Mouse (Mus musculus) B cell, adult 2 months (primary cell): ENCODE data around the gene Rbfox1.

Experiments
- DNase-seq, 2 experiments: peaks; one replicate each; pipeline ENCODE4 v3.0.0; 2022

Rbfox1 gene

DNA sequence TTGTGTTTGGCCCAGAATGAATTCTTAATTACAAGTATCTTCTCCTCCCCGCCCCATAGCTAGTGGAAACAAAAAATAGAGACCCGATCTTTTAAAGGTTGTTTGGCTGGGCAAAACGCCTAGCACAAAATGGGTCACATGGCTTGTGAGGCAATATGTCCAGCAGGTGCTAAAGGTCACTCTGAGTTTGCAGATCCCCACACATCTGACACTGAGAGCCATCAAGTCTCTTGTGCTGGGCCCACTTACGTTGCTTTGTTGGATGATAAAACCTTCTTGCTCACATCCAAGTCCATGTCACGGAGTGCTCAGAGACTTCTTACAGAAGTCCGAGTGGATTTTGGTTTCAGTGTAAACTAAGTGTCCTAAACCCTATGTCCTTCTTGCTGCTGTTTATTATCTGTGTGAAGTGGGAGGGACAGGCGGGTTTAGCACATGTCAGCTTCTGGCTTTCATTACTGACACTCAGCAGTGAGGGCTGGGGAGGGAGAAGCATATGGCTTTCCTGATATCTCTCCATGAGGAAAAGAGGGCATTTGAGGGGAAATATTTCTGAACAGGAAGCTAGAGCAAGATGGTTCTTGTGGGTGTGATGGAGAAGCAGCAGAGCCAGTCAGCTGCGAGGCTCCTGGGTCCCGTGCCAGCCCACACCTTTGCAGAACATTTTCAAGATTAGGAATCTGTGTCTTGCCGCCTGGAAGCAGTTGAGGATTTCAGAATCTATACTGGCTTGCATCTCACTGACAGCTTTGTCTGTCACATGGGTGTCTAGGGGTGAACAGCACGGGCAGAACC is 1214.5 kb downstream of the Rbfox1 start:
- no peak for DNase-seq

DNA sequence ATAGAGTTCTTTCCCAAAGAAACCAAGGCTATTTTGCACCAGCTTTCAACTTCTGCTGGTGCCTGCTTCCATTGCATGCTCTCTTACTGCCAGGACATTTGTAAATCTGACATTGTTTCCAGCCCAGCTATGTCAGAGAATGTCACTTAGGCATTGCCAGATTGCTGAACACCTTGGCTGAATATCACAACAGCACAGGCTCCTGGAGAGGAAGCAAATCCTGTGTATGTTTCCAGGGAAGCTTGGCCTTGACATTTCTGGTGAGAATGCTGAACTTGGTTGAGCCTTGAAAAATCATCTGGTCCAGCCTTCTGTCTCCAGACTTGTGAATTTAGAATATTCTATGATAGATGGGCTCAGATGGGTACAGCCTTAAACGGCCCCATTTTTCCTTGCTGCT is 1217.3 kb downstream of the Rbfox1 start:
- DNase-seq, result no peak

DNA sequence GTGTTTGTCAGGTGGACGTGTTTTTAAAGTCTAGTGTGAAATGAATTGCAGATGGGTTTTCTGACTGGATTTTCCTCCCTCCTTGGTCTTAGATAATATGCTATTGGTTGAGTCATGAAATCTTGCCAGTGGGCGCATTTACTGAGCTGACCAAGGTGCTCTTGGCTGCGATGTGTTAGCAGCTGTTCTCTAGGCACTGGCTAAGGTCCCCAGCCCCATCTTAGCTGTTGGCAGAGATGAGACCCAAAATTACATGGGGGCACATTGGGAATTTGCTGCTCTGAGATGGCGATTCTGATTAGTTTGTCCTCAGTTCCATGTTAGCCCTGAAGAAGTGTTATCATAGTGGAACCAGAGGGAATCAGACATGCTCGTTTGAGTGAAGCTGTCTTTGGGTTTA is 1218.1 kb downstream of the Rbfox1 start:
- DNase-seq, result no peak

DNA sequence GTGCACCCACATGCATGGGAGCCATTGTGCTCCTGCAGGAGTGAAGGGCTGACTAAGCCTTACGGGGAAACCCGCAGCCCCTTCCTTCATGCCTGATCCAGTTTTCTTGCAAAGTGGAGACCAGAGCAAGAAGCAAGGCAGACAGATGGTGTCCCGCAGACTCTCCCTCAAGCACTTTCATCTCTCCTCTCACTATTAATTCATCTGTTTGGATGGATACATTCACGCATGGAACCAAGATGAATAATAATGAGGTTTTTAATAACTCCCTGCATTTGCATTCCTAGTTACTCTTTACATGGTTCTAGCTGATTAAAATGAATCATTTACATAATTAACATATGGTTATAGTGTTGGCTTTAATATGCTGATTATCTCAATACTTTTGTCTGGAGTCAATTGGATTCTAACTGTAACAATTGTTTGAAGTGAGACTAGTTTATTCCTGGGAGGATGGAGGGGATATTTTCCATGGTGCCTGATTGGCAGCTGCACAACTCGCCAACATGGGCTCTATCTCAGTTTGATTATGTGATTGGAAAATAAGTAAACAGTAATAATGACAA is 1221.4 kb downstream of the Rbfox1 start:
- DNase-seq, result no peak

DNA sequence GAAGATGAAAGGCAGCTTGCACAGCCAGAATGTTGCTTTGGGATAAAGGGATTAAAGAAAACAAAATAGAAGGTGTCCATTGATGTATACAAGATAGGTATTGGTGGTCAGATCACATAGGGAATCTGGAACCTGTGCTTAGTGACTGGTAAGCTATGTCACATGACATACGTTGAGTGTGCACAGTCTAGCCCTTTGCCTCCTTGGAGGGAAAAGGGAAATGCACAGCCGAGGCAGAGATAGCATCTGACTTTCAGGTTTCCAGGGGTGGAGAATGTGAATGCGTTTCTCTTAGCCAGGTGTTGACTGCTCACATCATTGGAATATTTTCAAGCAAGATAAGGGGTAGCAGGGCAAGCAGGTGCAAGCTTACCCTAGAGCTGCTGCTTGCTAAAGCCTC is 1230.8 kb downstream of the Rbfox1 start:
- no peak for DNase-seq

DNA sequence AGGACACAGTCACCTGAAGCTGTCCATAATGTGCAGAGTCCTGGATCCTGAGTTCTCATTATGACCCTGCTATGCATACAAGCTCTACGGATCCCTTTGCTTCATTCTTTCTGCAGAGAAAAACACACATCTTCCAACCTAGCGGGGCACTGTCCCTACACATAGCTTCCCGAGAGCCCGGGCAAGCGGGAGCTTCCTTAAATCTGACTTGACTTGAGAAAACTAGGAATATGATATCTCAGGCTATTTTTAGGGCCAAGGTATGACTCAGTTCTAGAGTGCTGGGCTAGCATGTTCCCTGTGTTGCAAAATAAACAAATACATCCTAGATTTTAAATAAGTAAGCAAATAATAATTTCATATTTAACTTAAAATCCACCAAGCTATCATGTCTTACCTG is 1244.4 kb downstream of the Rbfox1 start:
- no peak for DNase-seq

DNA sequence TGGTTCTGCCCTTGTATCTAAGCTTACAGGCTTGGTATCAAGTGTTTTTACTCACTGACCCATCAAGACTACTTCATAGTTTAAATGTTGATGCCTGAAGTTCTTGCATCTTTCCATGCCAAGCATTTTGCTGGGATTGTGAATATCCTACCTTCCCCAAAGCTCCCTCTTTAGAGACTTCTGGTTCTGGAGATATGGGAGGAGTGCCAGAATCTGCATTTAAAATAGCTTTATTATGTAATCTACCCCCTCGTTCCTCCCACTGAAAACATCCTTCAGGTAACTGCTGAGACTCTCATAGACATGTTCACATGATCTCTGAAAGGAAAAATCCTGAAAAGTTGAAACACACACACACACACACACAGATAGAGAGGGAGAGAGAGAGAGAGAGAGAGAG is 1247.3 kb downstream of the Rbfox1 start:
- no peak for DNase-seq

DNA sequence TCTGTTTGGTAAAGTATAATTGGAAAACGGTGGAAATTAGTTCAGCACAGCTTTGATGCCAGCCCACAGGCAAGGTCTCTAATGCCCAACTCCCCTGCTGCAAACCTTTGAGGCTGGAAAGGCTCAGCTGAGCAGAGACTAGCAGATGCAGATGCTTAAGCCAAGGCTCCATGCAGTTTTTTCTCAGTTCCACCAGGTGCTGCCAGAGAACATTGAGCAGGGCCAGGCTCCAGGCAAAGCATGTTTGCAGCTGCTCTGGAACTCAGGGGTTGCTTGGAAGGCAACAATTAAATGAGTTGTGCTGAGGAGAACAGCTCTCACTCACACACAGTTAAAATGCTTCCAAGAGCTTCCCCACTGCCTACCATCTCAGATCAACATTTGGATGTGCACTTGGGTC is 1251.8 kb downstream of the Rbfox1 start:
- DNase-seq, result no peak

DNA sequence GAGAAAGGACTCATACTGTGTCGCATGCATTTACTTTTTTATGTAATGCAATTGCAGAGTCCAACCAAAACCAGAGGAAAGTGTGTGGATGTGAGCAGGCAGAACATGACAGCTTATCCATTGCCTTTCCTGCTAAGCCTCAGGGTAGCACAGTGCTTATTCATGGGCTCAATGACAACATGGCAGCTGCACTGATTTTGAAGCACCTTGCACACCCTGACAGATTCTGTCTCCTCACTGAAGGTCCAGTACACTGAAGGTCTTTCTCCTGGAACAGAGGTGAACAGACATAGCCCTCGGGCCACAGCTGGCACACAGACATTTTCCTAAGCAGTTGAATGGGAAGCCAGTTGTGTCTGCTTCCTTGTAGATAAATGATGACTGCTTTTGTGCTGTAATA is 1254.3 kb downstream of the Rbfox1 start:
- DNase-seq, result no peak

DNA sequence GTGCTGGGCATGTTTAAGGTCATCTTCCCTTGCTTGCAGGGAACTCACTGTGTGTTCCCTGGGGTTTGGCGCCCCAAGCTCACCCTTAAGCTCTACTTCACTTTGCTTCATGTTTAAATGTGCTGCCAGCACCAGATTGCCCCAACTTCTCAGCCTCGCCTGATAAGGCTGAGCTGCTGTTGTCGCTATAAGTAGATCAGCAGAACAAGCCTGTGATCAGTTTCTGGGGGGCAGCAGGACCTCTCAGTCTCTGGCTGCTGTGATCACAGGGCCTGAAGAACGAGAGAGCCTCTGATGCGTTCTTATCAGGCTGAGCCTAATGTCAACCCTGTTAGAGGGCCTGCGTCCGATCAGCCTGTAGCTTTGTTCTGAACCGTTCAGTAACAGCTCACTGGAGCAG is 1255.8 kb downstream of the Rbfox1 start:
- no peak for DNase-seq

DNA sequence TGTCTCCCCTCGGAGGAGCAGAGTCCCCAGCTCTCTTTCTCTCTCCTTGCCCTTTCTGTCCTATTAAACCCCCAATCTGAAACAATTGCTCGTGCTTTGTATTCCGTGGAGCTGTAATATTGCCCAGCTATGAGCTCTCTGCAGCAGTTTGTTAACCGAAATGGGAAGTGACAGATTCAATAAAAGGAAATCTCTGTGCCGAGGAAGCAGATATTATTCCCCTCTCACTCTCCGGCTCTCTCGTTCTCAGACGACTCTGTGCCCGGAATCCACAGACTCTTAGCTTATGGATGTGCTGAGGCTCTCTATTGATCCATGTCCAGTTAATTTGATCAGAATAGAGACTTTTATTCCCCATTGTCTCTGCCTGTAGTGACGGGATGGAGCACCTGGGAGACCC is 1260.3 kb downstream of the Rbfox1 start:
- no peak for DNase-seq

DNA sequence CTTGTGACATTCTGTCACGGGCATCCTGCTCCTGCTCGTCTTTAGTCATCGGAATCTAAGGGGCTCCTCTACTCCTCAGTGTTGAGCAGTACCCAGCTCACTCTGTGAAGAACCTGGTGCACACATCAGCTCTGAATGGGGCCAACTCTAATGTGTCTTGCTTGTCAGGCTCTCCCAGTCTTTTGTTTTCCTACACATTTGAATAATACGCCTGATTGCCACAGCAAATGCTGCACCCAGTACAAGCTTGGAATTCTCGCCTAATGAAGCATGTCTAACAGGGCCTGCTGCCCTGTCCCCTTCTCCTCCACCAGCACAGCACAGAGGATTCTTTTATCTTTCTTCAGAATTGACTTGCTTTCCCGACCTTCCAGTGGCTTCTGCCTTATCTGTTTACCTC is 1261.3 kb downstream of the Rbfox1 start:
- DNase-seq, result no peak

DNA sequence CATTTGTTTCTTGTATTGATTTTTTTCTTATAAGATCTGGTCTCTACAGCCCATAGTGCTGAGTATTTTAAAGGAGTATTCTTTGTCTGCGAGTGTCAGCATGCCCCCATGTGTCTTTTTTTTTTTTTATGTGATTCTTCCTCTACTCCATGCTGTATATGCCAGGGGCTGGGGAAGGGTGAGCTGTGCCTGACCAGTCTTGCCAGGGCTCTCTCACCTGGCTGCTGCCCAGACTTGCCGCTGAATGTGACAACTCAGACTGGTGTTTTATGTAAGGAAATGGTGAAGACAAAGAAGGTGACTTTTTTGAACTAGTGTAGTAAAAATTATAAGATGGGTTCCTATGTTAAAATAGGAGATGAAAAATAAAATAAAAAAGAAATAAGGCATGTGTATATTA is 1262.7 kb downstream of the Rbfox1 start:
- DNase-seq, result no peak

DNA sequence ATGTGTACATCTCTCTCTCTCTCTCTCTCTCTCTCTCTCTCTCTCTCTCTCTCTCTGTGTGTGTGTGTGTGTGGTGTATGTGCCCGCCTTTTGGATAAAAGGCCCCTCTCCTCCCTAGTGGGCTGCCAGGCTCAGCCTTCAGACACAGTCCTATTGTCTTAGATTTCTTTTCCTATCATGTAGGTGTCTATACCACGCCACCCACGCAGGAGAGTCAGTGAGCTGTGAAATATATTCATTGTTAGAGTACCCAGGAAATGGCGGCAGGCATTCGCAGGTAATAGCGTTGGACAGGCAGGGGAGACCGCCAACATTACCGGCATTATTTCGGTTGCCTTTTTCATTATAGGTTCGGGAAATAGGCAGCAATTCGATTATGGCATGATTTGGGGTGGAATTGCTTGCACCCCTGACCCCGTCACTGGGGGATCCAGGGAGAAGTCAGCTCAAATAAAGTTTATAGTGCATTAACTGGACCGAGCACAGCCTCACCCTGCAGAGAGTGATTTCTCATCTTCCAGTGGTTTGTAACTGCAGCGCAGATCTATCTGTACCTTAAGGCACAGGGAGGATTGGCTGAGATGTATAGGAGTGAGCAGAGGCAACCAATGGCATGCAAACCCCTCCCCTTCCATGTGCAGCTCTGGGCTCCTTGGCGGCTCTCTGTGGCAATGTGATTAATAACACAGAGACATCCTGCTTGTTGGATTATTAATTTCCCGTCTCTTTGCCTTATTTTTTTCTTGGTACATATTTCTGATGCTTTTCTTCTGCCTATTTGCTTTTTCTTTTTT is 1264.1 kb downstream of the Rbfox1 start:
- no peak for DNase-seq

DNA sequence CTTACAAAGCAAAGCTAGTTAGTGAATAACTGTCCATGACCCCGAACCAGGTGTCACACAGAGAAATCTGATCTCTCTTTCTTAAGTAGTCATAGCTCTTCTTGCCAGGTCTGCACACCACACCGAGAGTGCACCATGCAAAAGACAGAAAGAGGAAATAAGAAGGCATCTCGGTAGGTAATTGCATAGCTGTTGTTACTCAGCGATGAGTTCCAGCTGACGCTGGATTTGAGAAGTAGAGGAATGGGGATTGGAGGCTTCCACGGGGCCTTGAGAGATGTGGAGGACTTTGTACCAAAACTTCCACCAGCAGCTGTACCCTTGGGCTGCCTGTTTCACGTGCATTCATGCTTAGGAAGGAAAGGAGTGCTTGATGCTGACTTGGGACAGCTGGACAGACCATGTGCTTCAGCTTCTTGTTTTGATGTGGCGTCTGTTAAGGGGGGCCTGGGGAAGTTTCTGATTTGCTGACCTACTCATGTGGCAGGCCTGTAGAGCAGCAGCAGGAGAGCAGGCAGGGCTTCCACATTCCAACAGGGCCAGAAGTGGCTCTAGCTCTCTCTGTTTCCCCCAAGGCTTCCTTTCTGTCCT is 1265.1 kb downstream of the Rbfox1 start:
- no peak for DNase-seq

DNA sequence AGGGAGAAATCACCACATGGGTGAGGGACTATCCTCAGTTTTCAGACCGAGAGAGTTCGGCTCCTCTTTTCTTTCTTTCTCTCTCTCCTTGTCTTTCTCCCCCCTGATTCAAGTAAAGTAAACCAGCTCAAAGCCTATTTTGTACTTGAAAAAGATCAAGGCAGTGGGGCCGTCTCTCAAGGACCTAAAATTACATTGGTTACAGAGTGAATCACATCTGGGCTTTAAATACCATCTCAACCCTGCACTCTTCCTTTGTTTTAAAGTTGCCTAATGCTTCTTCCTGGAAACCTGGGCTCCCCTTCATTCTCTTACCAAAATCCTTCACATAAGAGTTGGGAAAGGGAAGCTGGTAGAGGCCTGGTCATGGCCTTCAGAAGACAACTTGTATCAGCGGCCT is 1267.2 kb downstream of the Rbfox1 start:
- no peak for DNase-seq

DNA sequence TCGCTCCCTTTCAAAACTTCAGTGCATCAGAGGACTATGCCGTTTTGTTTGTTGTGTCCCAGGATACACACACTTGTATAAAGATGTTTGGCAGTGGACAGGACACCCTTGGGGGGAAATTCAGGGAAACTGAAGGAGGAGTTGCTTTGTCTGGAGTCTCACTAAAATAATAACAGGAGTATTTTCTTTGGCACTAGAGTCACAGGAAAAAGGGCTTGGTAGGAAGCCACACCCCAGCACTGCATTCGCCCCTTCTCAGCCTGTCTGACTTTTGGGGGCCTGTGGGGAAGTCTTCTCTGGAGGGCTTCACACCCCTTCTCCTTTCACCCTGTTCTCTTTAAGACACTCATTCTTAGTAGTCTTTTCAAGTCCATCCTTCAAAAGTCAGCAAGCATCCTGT is 1269.5 kb downstream of the Rbfox1 start:
- DNase-seq, result no peak

DNA sequence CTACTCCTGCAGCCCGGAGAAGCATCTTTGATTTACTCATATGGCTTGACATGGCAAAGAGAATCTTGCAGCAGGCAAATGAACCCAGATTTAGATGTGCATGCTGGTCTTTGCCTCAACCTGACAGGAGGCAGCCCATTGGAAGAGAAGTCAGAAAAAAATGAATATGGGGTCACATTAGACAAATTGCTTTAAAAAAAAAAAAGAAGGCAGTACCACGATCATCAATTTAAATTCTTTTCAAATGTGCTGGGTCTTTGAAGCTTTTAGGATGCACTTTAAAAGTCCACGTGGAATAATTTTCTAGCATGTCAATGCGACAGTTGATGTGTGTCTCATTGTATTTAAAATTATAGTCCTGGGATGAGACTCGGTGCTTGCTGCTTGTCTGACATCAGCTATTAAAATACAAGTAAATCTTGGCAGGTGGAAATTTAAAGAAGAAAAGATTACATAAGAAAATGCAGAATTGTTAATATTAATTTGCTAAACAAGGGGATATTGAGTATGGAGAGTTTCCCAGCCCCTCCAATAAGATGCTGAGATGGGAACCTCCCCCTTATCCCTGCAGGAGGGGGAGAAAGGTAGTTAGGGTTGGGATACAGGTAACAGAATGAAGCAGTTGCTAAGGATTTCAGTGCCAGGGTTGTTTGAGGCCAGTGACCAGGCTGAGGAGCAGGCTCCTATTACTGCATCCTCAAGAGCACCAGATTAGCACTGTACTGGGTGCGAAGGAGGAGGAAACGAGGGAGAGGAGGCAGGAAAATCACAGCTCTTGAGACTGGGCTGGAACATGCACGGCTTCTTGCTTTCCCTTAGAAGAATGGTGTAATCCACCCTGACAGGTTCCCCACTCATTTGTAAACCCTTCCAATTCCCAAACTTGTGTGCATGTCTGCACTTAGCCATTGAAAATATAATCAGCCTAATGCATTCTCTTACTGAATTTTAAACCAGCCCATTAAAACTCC is 1274.0 kb downstream of the Rbfox1 start:
- no peak for DNase-seq

DNA sequence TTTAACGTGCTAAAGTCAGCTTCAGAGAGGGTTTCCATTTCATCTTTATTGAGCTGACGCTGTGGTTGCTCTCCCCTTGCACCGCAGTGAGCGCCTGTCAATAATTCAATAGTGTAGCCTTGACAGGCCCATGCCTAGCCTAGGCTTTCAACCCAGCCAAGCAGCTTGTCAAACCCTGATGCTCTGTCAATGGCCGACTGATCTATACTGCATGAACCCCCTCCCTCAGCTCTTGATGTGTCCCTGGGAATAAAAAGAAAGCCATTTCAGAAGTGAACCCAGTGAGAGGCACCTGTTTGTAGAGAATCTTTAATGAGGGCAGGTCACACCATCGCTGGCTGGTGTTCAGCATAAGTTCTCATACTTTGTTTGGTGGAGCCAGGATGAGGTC is 1274.7 kb downstream of the Rbfox1 start:
- DNase-seq, result no peak

DNA sequence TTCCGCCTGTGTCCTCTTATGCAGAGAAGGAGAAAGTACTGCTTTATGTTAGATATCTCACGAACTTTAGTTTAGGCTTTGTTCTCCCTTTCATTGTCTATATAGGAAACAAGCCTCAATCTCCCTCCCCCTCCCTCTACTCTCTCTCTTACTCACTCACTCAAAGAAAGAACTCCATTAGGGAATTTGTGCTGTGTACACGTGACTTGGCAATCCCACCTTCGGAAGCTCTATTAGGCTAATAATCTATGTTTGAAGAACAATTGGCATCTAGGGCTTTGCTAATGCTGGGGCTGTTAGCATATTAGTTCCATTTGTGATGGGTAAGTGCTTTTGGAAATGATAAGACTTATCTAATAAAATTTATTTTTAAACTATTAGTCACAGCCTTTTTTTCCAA is 1277.0 kb downstream of the Rbfox1 start:
- no peak for DNase-seq

DNA sequence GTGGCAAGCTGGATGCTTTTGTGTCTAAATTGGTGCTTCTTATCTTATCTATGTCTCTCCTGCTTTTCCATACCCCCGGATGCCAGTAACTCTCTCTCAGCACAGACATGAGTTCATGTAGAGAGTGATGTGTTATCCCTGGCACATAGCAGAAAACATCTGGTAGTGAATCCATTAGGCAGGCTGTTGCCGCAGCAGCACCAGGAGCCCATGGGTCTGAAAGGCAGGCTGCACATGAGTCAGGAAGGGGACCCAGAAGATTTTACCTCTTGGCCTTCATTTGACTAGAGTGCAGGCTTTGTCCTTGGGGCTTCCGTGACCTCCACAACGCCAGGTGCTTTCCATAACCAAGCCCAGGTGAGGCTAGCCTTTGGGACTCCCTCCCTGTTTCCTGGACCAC is 1278.5 kb downstream of the Rbfox1 start:
- no peak for DNase-seq

DNA sequence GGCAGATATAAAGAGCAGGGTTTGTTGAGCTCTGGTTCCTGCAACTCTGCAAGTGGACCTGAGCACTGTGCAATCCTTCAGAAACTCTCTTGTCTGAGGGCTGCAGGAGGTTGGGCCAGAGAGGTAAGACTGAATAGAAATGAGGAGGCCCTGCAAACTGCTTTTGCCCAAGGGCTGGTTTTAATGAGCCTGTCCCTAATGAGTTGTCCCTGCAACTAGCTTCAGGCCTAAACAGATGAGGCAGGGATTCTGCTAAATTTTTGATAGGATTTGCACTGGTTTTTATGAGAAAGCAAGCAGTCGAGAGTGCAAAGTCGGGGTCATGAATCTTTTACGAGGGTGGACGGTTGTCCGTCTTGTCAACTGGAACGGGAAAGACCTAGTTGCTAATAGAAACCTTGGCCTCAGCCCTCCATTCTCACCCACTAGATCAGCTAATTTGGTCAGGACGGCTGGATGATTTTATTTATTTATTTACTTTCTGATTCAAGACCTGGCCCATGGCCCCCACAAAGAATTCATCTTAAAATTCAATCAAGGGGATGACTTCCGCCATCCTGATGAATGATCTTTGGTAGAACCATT is 1279.1 kb downstream of the Rbfox1 start:
- no peak for DNase-seq
